Mouse (Mus musculus): ENCODE measurements around the gene Rab13.

Gene Rab13

GRCm38 (mm10) chr3:90263121-90263771 lies 49.8 kb downstream of the Rab13 start:
- no peak for DNase-seq

DNA sequence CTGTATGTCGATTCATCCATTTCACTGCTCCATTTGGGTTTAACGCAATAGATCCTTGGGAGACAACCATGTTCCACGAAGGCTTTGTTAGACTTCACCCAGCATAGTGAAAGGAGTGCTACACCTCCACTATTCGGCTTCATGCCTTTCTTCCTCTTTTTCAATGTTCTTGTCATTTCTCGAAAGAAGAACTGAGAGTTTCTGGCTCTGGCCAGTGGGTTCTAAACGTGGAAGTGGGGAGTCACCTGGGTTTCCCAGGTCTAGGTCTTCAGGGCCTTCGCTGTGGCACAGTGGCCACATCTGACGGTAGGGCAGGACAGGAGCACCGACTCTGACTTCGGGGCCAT lies 51.2 kb downstream of the Rab13 start:
- DNase-seq: no peak

- peak; percentile 91 for DNase-seq
Observed at GRCm38 (mm10) chr3:90265034-90265931, 51.8 kb downstream of the Rab13 start, which contains the start of gene Dennd4b. Dennd4b (plus strand) TSS chr3:90265185.

GRCm38 (mm10) chr3:90265932-90266741 lies 52.6 kb downstream of the Rab13 start:
- no peak for DNase-seq

- DNase-seq: no peak
Observed at GRCm38 (mm10) chr3:90266901-90267775, 53.6 kb downstream of the Rab13 start.

DNA sequence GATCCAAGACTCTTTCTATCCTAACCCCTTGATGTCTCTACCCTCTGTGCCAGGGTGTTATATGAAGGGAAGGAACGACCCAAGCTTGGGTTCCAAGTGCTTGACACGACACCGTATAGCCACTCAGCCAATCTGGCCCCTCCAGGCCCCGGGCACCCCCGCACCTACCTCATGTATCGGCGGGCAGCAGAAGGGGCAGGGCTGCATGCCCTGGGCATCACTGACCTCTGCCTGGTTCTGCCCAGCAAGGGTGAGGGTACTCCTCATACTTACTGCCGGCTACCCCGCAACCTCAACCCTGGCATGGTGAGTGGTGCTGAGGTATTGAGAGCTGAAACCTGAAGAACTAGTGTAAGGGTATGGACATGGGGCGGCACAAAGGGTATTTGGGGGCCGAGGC lies 54.7 kb downstream of the Rab13 start:
- no peak for DNase-seq

DNA sequence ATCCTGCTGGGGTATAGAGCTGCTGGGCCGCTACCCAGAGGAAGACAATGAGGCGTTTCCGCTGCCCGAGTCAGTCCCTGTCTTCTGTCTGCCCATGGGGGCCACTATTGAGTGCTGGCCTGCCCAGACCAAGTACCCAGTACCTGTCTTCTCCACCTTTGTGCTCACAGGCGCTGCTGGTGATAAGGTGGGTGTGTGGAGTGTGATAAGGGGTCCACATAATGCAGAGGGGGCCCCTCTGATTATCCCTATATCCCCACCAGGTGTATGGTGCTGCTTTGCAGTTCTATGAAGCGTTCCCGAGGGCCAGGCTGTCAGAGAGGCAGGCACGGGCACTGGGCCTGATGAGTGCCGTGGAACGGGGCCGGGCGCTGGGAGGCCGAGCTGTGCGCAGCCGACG lies 55.5 kb downstream of the Rab13 start:
- DNase-seq: no peak

DNA sequence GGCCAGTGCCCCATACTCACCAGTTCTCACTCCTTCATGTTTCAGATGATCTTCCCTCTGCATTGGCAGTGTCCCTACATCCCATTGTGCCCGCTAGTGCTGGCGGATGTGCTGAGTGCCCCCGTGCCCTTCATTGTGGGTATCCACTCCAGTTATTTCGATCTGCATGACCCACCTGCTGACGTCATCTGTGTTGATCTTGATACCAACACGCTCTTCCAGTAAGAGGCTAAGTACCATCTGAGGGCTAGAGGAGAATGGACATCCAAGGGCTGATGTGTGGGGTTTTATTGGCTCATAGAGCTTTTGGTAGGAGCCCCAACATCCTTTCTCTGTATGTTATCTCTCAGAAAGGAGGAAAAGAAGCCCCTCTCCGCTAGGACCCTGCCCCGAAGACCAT lies 57.3 kb downstream of the Rab13 start:
- no peak for DNase-seq

GRCm38 (mm10) chr3:90272170-90272569 lies 58.7 kb downstream of the Rab13 start:
- no peak for DNase-seq

GRCm38 (mm10) chr3:90273855-90274254 lies 60.4 kb downstream of the Rab13 start:
- DNase-seq: no peak

GRCm38 (mm10) chr3:90275286-90275685 lies 61.8 kb downstream of the Rab13 start:
- DNase-seq: no peak

All from kidney, adult 9 months (tissue).